Mouse (Mus musculus): Measurements from ENCODE around the gene Sqstm1.
A peak's percentile ranks its signal among the peaks of the same experiment; 100 is the strongest.

Sqstm1 gene

GRCm38 (mm10) chr11:50162338-50163050 is 48.1 kb downstream of the Sqstm1 start:
- no peak for DNase-seq

- DNase-seq = peak; percentile 76
These were observed 48.9 kb downstream of the Sqstm1 start for GRCm38 (mm10) chr11:50161578-50162304.

GRCm38 (mm10) chr11:50159347-50159746 is 51.3 kb downstream of the Sqstm1 start:
- no peak for DNase-seq

GRCm38 (mm10) chr11:50158346-50158745 is 52.3 kb downstream of the Sqstm1 start:
- no peak for DNase-seq

- DNase-seq = no peak
These were observed 53.8 kb downstream of the Sqstm1 start for GRCm38 (mm10) chr11:50156725-50157258.

- DNase-seq = no peak
These were observed 54.8 kb downstream of the Sqstm1 start for GRCm38 (mm10) chr11:50155785-50156184.

GRCm38 (mm10) chr11:50154777-50155520 is 55.7 kb downstream of the Sqstm1 start:
- no peak for DNase-seq

- DNase-seq = peak; percentile 39
These were observed 56.5 kb downstream of the Sqstm1 start for GRCm38 (mm10) chr11:50154166-50154565.

GRCm38 (mm10) chr11:50151374-50151773 is 59.3 kb downstream of the Sqstm1 start:
- no peak for DNase-seq

- DNase-seq = no peak
These were observed 61.0 kb downstream of the Sqstm1 start for GRCm38 (mm10) chr11:50149603-50150150.
